Mouse (Mus musculus) limb, embryonic 14.5 days (tissue): ENCODE data around the gene Fam102b. TPM values are rescaled to one million over a fixed set of nuclear protein-coding genes. Genes with fewer than 3 reads are reported as not detected.

Experiments used
- ATAC-seq: fragments of 200-750 bp; cut with Nextera tagmentation; 2 replicates; pipeline ENCODE4 v1.8.0; 2017; ENCODE audit warnings: low read depth, moderate number of reproducible peaks, moderate TSS enrichment; ENCODE audit not compliant: low FRiP score
- DNase-seq: peaks from one replicate; pipeline ENCODE4 v3.0.0-alpha.2; 2015; ENCODE audit warnings: low spot score
- H3K27ac ChIP-seq: fragments of 300-500 bp; sonication (generic); replicated peaks from 2 replicates; pipeline ENCODE4 v1.5.1; 2014; ENCODE audit warnings: low read depth, mild to moderate bottlenecking, low read length, moderate library complexity, mixed read lengths
- H3K27me3 ChIP-seq: fragments of 300-500 bp; sonication (generic); 2 replicates; pipeline ENCODE4 v1.6.1; 2014; ENCODE audit warnings: low read length, mixed read lengths; ENCODE audit not compliant: control insufficient read depth, insufficient read depth
- H3K36me3 ChIP-seq: fragments of 300-500 bp; sonication (generic); 2 replicates; pipeline ENCODE4 v1.6.1; 2014; ENCODE audit warnings: mild to moderate bottlenecking, low read length, moderate library complexity, mixed read lengths; ENCODE audit not compliant: control insufficient read depth, insufficient read depth
- H3K4me1 ChIP-seq: fragments of 300-500 bp; sonication (generic); 2 replicates; pipeline ENCODE4 v1.6.1; 2014; ENCODE audit warnings: antibody characterized with exemption, low read length, mixed read lengths; ENCODE audit not compliant: control insufficient read depth, insufficient read depth
- H3K4me2 ChIP-seq: fragments of 300-500 bp; sonication (generic); replicated peaks from 2 replicates; pipeline ENCODE4 v1.6.1; 2014; ENCODE audit warnings: low read depth, mild to moderate bottlenecking, low read length, moderate library complexity; ENCODE audit not compliant: severe bottlenecking
- H3K4me3 ChIP-seq: fragments of 300-500 bp; sonication (generic); replicated peaks from 2 replicates; pipeline ENCODE4 v1.5.1; 2014; ENCODE audit warnings: low read length
- H3K9ac ChIP-seq: fragments of 300-500 bp; sonication (generic); 2 replicates; pipeline ENCODE4 v1.6.1; 2014; ENCODE audit warnings: mild to moderate bottlenecking, low read depth, low read length, moderate library complexity; ENCODE audit not compliant: severe bottlenecking
- H3K9me3 ChIP-seq: fragments of 300-500 bp; sonication (generic); 2 replicates; pipeline ENCODE4 v1.6.1; 2016; ENCODE audit warnings: low read length; ENCODE audit not compliant: control insufficient read depth
- POLR2A ChIP-seq: fragments of 200-500 bp; IDR thresholded peaks from 2 replicates; pipeline ENCODE4 v1.8.0; 2012; ENCODE audit warnings: inconsistent platforms, mild to moderate bottlenecking, moderate library complexity, borderline replicate concordance; ENCODE audit not compliant: insufficient read depth, insufficient read length; ENCODE audit errors: extremely low read depth
- WGBS: fragments of 180-500 bp; shearing (Covaris S2); extraction: QIAGEN DNeasy Blood & Tissue Kit; methylation state at CpG from one replicate; pipeline ENCODE4 v1.1.7; 2014; 5-methylcytosine and 5-hydroxymethylcytosine counted together
- microRNA-seq: library from miRNA; unstranded; fragments of <30 nt; microRNA quantifications from one replicate; pipeline ENCODE4, GENCODE M21; 2016
- polyA plus RNA-seq, 2 experiments: library from polyadenylated mRNA; depleted of rRNA in 1 of 2; stranded (reverse) in 1 of 2; unstranded in 1 of 2; fragments of >200 nt; fragmentation: Nextera tagmentation in 1 of 2; extraction: Ambion mirVana in 1 of 2; gene quantifications; 2 replicates each; pipeline versions ENCODE4 v1.2.1 to v1.2.3; 2012 to 2014

Fam102b gene
- polyA plus RNA-seq, 2 experiments, result 15.4 to 16.9 TPM

- ATAC-seq (no peak), DNase-seq (no peak)
- H3K4me3 ChIP-seq, result no peak overlapping the region
- H3K27me3 ChIP-seq, result no peaks in the 10 kb centered on the region
- no peak for TF ChIP-seq POLR2A
- no peak overlapping the region for H3K27ac ChIP-seq
- H3K9ac ChIP-seq, result no peak overlapping the region
- H3K9me3 ChIP-seq, result no peaks in the 10 kb centered on the region
- WGBS, result 95% methylated on average over 6 of the region's 6 CpGs
- no peak overlapping the region for H3K4me2 ChIP-seq
- no peaks in the 10 kb centered on the region for H3K36me3 ChIP-seq
- no peaks in the 10 kb centered on the region for H3K4me1 ChIP-seq
Measured at GRCm38 (mm10) chr3:108933557-108933956, 93.8 kb downstream of the Fam102b start.

- no peaks in the 10 kb centered on the region for H3K27me3 ChIP-seq
- no peak overlapping the region for H3K9ac ChIP-seq
- H3K27ac ChIP-seq, result no peak overlapping the region
- ATAC-seq (no peak), DNase-seq (no peak)
- H3K36me3 ChIP-seq, result no peaks in the 10 kb centered on the region
- no peaks in the 10 kb centered on the region for H3K4me1 ChIP-seq
- H3K4me2 ChIP-seq, result no peak overlapping the region
- H3K9me3 ChIP-seq, result no peaks in the 10 kb centered on the region
- H3K4me3 ChIP-seq, result no peak overlapping the region
- WGBS, result 52% methylated on average over 1 of the region's 1 CpGs
- no peak for TF ChIP-seq POLR2A
Measured at GRCm38 (mm10) chr3:108926308-108926707, 101.1 kb downstream of the Fam102b start.

- ATAC-seq, result no peak
- H3K36me3 ChIP-seq, result no peaks in the 10 kb centered on the region
- DNase-seq, result no peak
Measured at GRCm38 (mm10) chr3:108925677-108926076, 101.7 kb downstream of the Fam102b start.

GRCm38 (mm10) chr3:108921822-108922221 lies 105.6 kb downstream of the Fam102b start:
- DNase-seq (no peak), ATAC-seq (no peak)
- no peak overlapping the region for H3K27ac ChIP-seq
- no peaks in the 10 kb centered on the region for H3K36me3 ChIP-seq
- H3K9ac ChIP-seq, result no peak overlapping the region
- no peak overlapping the region for H3K4me2 ChIP-seq
- no peak overlapping the region for H3K4me3 ChIP-seq
- no peaks in the 10 kb centered on the region for H3K9me3 ChIP-seq
- H3K4me1 ChIP-seq, result no peaks in the 10 kb centered on the region
- 77% methylated on average over 1 of the region's 1 CpGs for WGBS
- no peak for TF ChIP-seq POLR2A
- H3K27me3 ChIP-seq, result no peaks in the 10 kb centered on the region

More at GRCm38 (mm10) chr3:108925677-108926076, 101.7 kb downstream of the Fam102b start:
- Histone ChIP-seq H3K9me3 (no peaks in the 10 kb centered on the region), H3K4me2 (no peak overlapping the region), H3K27me3 (no peaks in the 10 kb centered on the region), H3K4me3 (no peak overlapping the region), H3K27ac (no peak overlapping the region), H3K9ac (no peak overlapping the region), H3K4me1 (no peaks in the 10 kb centered on the region)
- TF ChIP-seq POLR2A, result no peak
- 72% methylated on average over 4 of the region's 4 CpGs for WGBS

Small RNA genes lying within 50 kb of the gene (microRNA-seq; reads per million reads assigned to microRNA genes)
- gene Gm44384, result not detected

Other genes starting within 250 kb of the Fam102b start
- gene Stxbp3, start 187.1 kb downstream of the Fam102b start, polyA plus RNA-seq (2012; rRNA removed), result 23.5 and 28.4 TPM in 2 replicates
- gene Stxbp3, start 187.1 kb downstream of the Fam102b start, polyA plus RNA-seq (2014; fragmentation: Nextera tagmentation; extraction: Ambion mirVana), result 33.0 and 38.1 TPM in 2 replicates
- gene Fndc7, start 137.6 kb downstream of the Fam102b start, polyA plus RNA-seq (2012; rRNA removed), result 0.17 and 0.35 TPM in 2 replicates
- gene Fndc7, start 137.6 kb downstream of the Fam102b start, polyA plus RNA-seq (2014; fragmentation: Nextera tagmentation; extraction: Ambion mirVana), result 0.23 and 0.25 TPM in 2 replicates
- 95.1 and 110 TPM in 2 replicates for gene Prpf38b, start 115.9 kb downstream of the Fam102b start, polyA plus RNA-seq (2012; rRNA removed)
- gene Prpf38b, start 115.9 kb downstream of the Fam102b start, polyA plus RNA-seq (2014; fragmentation: Nextera tagmentation; extraction: Ambion mirVana), result 58.9 and 72.4 TPM in 2 replicates
- 0.33 and 0.74 TPM in 2 replicates for gene Henmt1, start 87.7 kb downstream of the Fam102b start, polyA plus RNA-seq (2012; rRNA removed)
- 0.64 and 0.78 TPM in 2 replicates for gene Henmt1, start 87.7 kb downstream of the Fam102b start, polyA plus RNA-seq (2014; fragmentation: Nextera tagmentation; extraction: Ambion mirVana)
- gene Gm9857, start 87.2 kb downstream of the Fam102b start, polyA plus RNA-seq (2012; rRNA removed), result 1.2 and 1.7 TPM in 2 replicates
- not detected in 2 replicates for gene Gm9857, start 87.2 kb downstream of the Fam102b start, polyA plus RNA-seq (2014; fragmentation: Nextera tagmentation; extraction: Ambion mirVana)
- not detected in 2 replicates for gene Slc25a54, start 52.9 kb upstream of the Fam102b start, polyA plus RNA-seq (2012; rRNA removed)
- gene Slc25a54, start 52.9 kb upstream of the Fam102b start, polyA plus RNA-seq (2014; fragmentation: Nextera tagmentation; extraction: Ambion mirVana), result not detected in 2 replicates
- 31.9 and 34.7 TPM in 2 replicates for gene Slc25a24, start 95.5 kb upstream of the Fam102b start, polyA plus RNA-seq (2012; rRNA removed)
- 44.0 and 49.2 TPM in 2 replicates for gene Slc25a24, start 95.5 kb upstream of the Fam102b start, polyA plus RNA-seq (2014; fragmentation: Nextera tagmentation; extraction: Ambion mirVana)